Comparison of ENCODE assay signal across 8 mouse cellular contexts in genomic region chr2:131160671-131161111, GRCm38 (mm10). TPM values are rescaled to one million over a fixed set of nuclear protein-coding genes. Genes with fewer than 3 reads are reported as not detected.
DNase-seq lines count a peak whose midpoint lies in the region; ATAC-seq and TF ChIP-seq lines count a peak whose summit lies in the region.

No protein-coding gene starts in this region.

- H3K9ac ChIP-seq in MEL (ENCODE audit: control insufficient read depth, low read depth, low read length, poor library complexity, severe bottlenecking), result peak overlapping the region; percentile 73
- H3K9ac ChIP-seq in forebrain, embryonic 12.5 days, result peak overlapping the region; percentile 68
- H3K9ac ChIP-seq in intestine, postnatal 0 days (ENCODE audit: low read depth, low read length), result peak overlapping the region; percentile 59
- peak overlapping the region; percentile 80 for H3K9ac ChIP-seq in lung, embryonic 14.5 days

- no peak for TF ChIP-seq EP300 in MEL (IDR thresholded peaks at IDR 0.05; ENCODE audit: low read depth in 1 of 2, low read length in 2 of 2)

- H3K27ac ChIP-seq in MEL (ENCODE audit: control insufficient read depth, low read depth, low read length), result peak overlapping the region; percentile 30
- H3K27ac ChIP-seq in forebrain, embryonic 12.5 days, result peak overlapping the region; percentile 97
- H3K27ac ChIP-seq in intestine, postnatal 0 days (ENCODE audit: low read depth, low read length), result peak overlapping the region; percentile 86
- H3K27ac ChIP-seq in lung, embryonic 14.5 days (ENCODE audit: low read depth), result peak overlapping the region; percentile 92

- H3K36me3 ChIP-seq in MEL (ENCODE audit: control insufficient read depth in 1 of 2, insufficient read depth in 2 of 2, low read length in 2 of 2), result no peaks in the 10 kb centered on the region; a peak in 1 of 4 replicates
- H3K36me3 ChIP-seq in forebrain, embryonic 12.5 days (replicated peaks), result no peaks in the 10 kb centered on the region
- H3K36me3 ChIP-seq in intestine, postnatal 0 days (ENCODE audit: control insufficient read depth, insufficient read depth), result no peaks in the 10 kb centered on the region
- no peaks in the 10 kb centered on the region for H3K36me3 ChIP-seq in lung, embryonic 14.5 days (ENCODE audit: insufficient read depth)

- no peak; the same call in 1 of the 2 replicates for ATAC-seq in forebrain, embryonic 12.5 days (ENCODE audit: low FRiP score)
- no peak for ATAC-seq in intestine, postnatal 0 days
- ATAC-seq in lung, embryonic 14.5 days (ENCODE audit: insufficient read depth), result peak; percentile 8

- WGBS in forebrain, embryonic 12.5 days, result under 1% methylated on average over 17 of the region's 17 CpGs
- WGBS in intestine, postnatal 0 days, result under 1% methylated on average over 17 of the region's 17 CpGs
- under 1% methylated on average over 17 of the region's 17 CpGs for WGBS in lung, embryonic 14.5 days

- TF ChIP-seq RAD21 in MEL (IDR thresholded peaks at IDR 0.05; ENCODE audit: low read depth, low read length), result peak; percentile 40

- peaks cover 0 to 4% of the 10 kb centered on the region in 2 experiments; a peak in 1 of 4 replicates for H3K4me1 ChIP-seq in MEL (ENCODE audit: control insufficient read depth in 1 of 2, insufficient read depth in 2 of 2, low read length in 2 of 2)
- peaks cover 39% of the 10 kb centered on the region for H3K4me1 ChIP-seq in forebrain, embryonic 12.5 days
- H3K4me1 ChIP-seq in intestine, postnatal 0 days (replicated peaks; ENCODE audit: control insufficient read depth, insufficient read depth, low read length), result no peaks in the 10 kb centered on the region; the same call in none of the 2 replicates
- 0 out of 2 replicates have a peak, but pooled peaks cover 3% of the 10 kb centered on the region for H3K4me1 ChIP-seq in lung, embryonic 14.5 days (ENCODE audit: insufficient read depth)

- H3K79me2 ChIP-seq in MEL (ENCODE audit: control insufficient read depth, insufficient read depth, low read length, poor library complexity), result peaks cover 6% of the 10 kb centered on the region

- no peak for TF ChIP-seq POLR2A in MEL (IDR thresholded peaks at IDR 0.05; ENCODE audit: control insufficient read depth in 1 of 2, insufficient read depth in 1 of 2, low read depth in 1 of 2, low read length in 2 of 2, poor library complexity in 1 of 2)

- no peaks in the 10 kb centered on the region for H3K27me3 ChIP-seq in MEL (ENCODE audit: control insufficient read depth in 1 of 2, insufficient read depth in 2 of 2, low read length in 2 of 2)
- H3K27me3 ChIP-seq in forebrain, embryonic 12.5 days, result no peaks in the 10 kb centered on the region
- no peaks in the 10 kb centered on the region for H3K27me3 ChIP-seq in intestine, postnatal 0 days (replicated peaks; ENCODE audit: control insufficient read depth, insufficient read depth, low read length)
- H3K27me3 ChIP-seq in lung, embryonic 14.5 days (ENCODE audit: insufficient read depth, low read length), result no peaks in the 10 kb centered on the region

- H3K9me3 ChIP-seq in MEL (replicated peaks; ENCODE audit: insufficient read depth, low read length), result no peaks in the 10 kb centered on the region
- H3K9me3 ChIP-seq in forebrain, embryonic 12.5 days, result no peaks in the 10 kb centered on the region
- H3K9me3 ChIP-seq in intestine, postnatal 0 days (ENCODE audit: control insufficient read depth), result no peaks in the 10 kb centered on the region
- no peaks in the 10 kb centered on the region for H3K9me3 ChIP-seq in lung, embryonic 14.5 days (ENCODE audit: low read depth, low read length)

- DNase-seq in adrenal gland, adult (ENCODE audit: inconsistent age in 2 of 2, low spot score in 1 of 2), result peak; percentile 45 to 85
- no peak for DNase-seq in adrenal gland, postnatal 14 days
- peak; percentile 65 for DNase-seq in MEL (ENCODE audit: low read depth, low spot score)
- peak; percentile 85 for DNase-seq in lung, embryonic 14.5 days
- peak; percentile 30 for DNase-seq in skeletal muscle tissue, adult 2 months (ENCODE audit: low read depth, low spot score)
- DNase-seq in thymus, adult 18-20 months, result no peak

- H3K4me2 ChIP-seq in forebrain, embryonic 12.5 days, result peak overlapping the region; percentile 79
- H3K4me2 ChIP-seq in intestine, postnatal 0 days (replicated peaks; ENCODE audit: low read depth), result peak overlapping the region; percentile 96
- H3K4me2 ChIP-seq in lung, embryonic 14.5 days, result peak overlapping the region; percentile 99

- H3K4me3 ChIP-seq in MEL (ENCODE audit: control insufficient read depth in 1 of 2, insufficient read depth in 1 of 2, low read depth in 2 of 2, low read length in 2 of 2), result peak overlapping the region; percentile 62 to 69
- H3K4me3 ChIP-seq in forebrain, embryonic 12.5 days (replicated peaks), result peak overlapping the region; percentile 65
- H3K4me3 ChIP-seq in intestine, postnatal 0 days (ENCODE audit: low read depth, low read length), result peak overlapping the region; percentile 70
- H3K4me3 ChIP-seq in lung, embryonic 14.5 days (ENCODE audit: low read depth, low read length), result peak overlapping the region; percentile 75

- peak in 1 of 3 experiments; percentile 43; a peak in 2 of 6 replicates for TF ChIP-seq CTCF in MEL (IDR thresholded peaks at IDR 0.05 in 2 of 3, conservative IDR thresholded peaks at IDR 0.05 in 1 of 3; ENCODE audit: control insufficient read depth in 1 of 3, insufficient read depth in 1 of 3, low read depth in 2 of 3, low read length in 3 of 3, poor library complexity in 1 of 3, severe bottlenecking in 1 of 3)
- peak; percentile 63 for TF ChIP-seq CTCF in intestine, postnatal 0 days (IDR thresholded peaks at IDR 0.05; ENCODE audit: low read depth)
- TF ChIP-seq CTCF in lung, embryonic 14.5 days (IDR thresholded peaks at IDR 0.05; ENCODE audit: low read depth), result peak; percentile 35; the same call in 1 of the 2 replicates

TF ChIP-seq in MEL, 35 proteins besides CTCF, POLR2A, EP300 and RAD21:
- TF ChIP-seq GATA1 (IDR thresholded peaks at IDR 0.05; ENCODE audit: low read depth, low read length), result no peak
- peak; percentile 12; the same call in 1 of the 2 replicates for TF ChIP-seq BHLHE40 (IDR thresholded peaks at IDR 0.05; ENCODE audit: borderline replicate concordance, low read depth, low read length)
- peak; percentile 47 for TF ChIP-seq SMC3 (IDR thresholded peaks at IDR 0.05; ENCODE audit: low read depth, low read length)
- TF ChIP-seq JUND (IDR thresholded peaks at IDR 0.05; ENCODE audit: low read depth, low read length), result no peak
- TF ChIP-seq SIN3A (IDR thresholded peaks at IDR 0.05; ENCODE audit: low read length), result 0 out of 2 replicates have a peak, but pooled peaks have one; percentile 2
- TF ChIP-seq CHD2 (IDR thresholded peaks at IDR 0.05; ENCODE audit: low read length), result no peak
- TF ChIP-seq ZC3H11A (IDR thresholded peaks at IDR 0.05; ENCODE audit: low read depth, low read length), result peak; percentile 38; the same call in 1 of the 2 replicates
- TF ChIP-seq CHD1 (IDR thresholded peaks at IDR 0.05; ENCODE audit: low read depth, low read length), result 0 out of 2 replicates have a peak, but pooled peaks have one; percentile 32

RNA-seq across cellular contexts. Expression of gene 1700037H04Rik, which starts 0.8 kb away (rescaled TPM):
- total RNA-seq in adrenal gland, postnatal 14 days (2021), result 69.4 and 79.8 TPM in 2 replicates
- 38.2 and 45.5 TPM in 2 replicates for total RNA-seq in MEL (2012; rRNA removed)
- polyA plus RNA-seq in MEL (2012; ENCODE audit: insufficient read depth in 1 of 2, insufficient read length in 2 of 2, low read depth in 1 of 2, low replicate concordance in 2 of 2, missing spikeins in 1 of 2), result 10 to 100 TPM in 1 of 2 experiments, not detected in 1; 72.6 TPM
- 104 TPM in 2 replicates for polyA plus RNA-seq in forebrain, embryonic 12.5 days (2016; fragmentation: Nextera tagmentation; extraction: Ambion mirVana)
- polyA plus RNA-seq in intestine, postnatal 0 days (2015; fragmentation: Nextera tagmentation; extraction: Ambion mirVana), result 145 and 164 TPM in 2 replicates
- 70.6 and 76.1 TPM in 2 replicates for polyA plus RNA-seq in lung, embryonic 14.5 days (2014; fragmentation: Nextera tagmentation; extraction: Ambion mirVana)

RNA-seq across cellular contexts. Expression of gene Cenpb, which starts 19.2 kb away (rescaled TPM):
- 65.6 and 70.4 TPM in 2 replicates for total RNA-seq in adrenal gland, postnatal 14 days (2021)
- 16.1 and 24.3 TPM in 2 replicates for total RNA-seq in MEL (2012; rRNA removed)
- 10 to 100 TPM in 1 of 2 experiments, not detected in 1; 34.9 TPM for polyA plus RNA-seq in MEL (2012; ENCODE audit: insufficient read depth in 1 of 2, insufficient read length in 2 of 2, low read depth in 1 of 2, low replicate concordance in 2 of 2, missing spikeins in 1 of 2)
- polyA plus RNA-seq in forebrain, embryonic 12.5 days (2016; fragmentation: Nextera tagmentation; extraction: Ambion mirVana), result 15.3 and 16.2 TPM in 2 replicates
- 15.9 and 17.4 TPM in 2 replicates for polyA plus RNA-seq in intestine, postnatal 0 days (2015; fragmentation: Nextera tagmentation; extraction: Ambion mirVana)
- 9.3 and 9.7 TPM in 2 replicates for polyA plus RNA-seq in lung, embryonic 14.5 days (2014; fragmentation: Nextera tagmentation; extraction: Ambion mirVana)

RNA-seq across cellular contexts. Expression of gene Cdc25b, which starts 26.1 kb away (rescaled TPM):
- total RNA-seq in adrenal gland, postnatal 14 days (2021), result 16.1 and 17.8 TPM in 2 replicates
- total RNA-seq in MEL (2012; rRNA removed), result 11.8 and 12.6 TPM in 2 replicates
- polyA plus RNA-seq in MEL (2012; ENCODE audit: insufficient read depth in 1 of 2, insufficient read length in 2 of 2, low read depth in 1 of 2, low replicate concordance in 2 of 2, missing spikeins in 1 of 2), result 10 to 100 TPM in 1 of 2 experiments, not detected in 1; 34.5 TPM
- 73.1 and 81.9 TPM in 2 replicates for polyA plus RNA-seq in forebrain, embryonic 12.5 days (2016; fragmentation: Nextera tagmentation; extraction: Ambion mirVana)
- 10.9 and 12.4 TPM in 2 replicates for polyA plus RNA-seq in intestine, postnatal 0 days (2015; fragmentation: Nextera tagmentation; extraction: Ambion mirVana)
- 54.6 and 59.6 TPM in 2 replicates for polyA plus RNA-seq in lung, embryonic 14.5 days (2014; fragmentation: Nextera tagmentation; extraction: Ambion mirVana)

RNA-seq across cellular contexts. Expression of gene Spef1, which starts 26.4 kb away (rescaled TPM):
- total RNA-seq in adrenal gland, postnatal 14 days (2021), result 7.0 and 7.5 TPM in 2 replicates
- total RNA-seq in MEL (2012; rRNA removed), result 0.46 and 1.8 TPM in 2 replicates
- polyA plus RNA-seq in MEL (2012; ENCODE audit: insufficient read depth in 1 of 2, insufficient read length in 2 of 2, low read depth in 1 of 2, low replicate concordance in 2 of 2, missing spikeins in 1 of 2), result 1 to 10 TPM in 1 of 2 experiments, not detected in 1; 1.2 TPM
- 10.2 and 12.1 TPM in 2 replicates for polyA plus RNA-seq in forebrain, embryonic 12.5 days (2016; fragmentation: Nextera tagmentation; extraction: Ambion mirVana)
- 2.0 and 2.1 TPM in 2 replicates for polyA plus RNA-seq in intestine, postnatal 0 days (2015; fragmentation: Nextera tagmentation; extraction: Ambion mirVana)
- polyA plus RNA-seq in lung, embryonic 14.5 days (2014; fragmentation: Nextera tagmentation; extraction: Ambion mirVana), result 4.4 and 5.7 TPM in 2 replicates

RNA-seq across cellular contexts. Expression of gene Gm11037, which starts 27.4 kb away (rescaled TPM):
- total RNA-seq in adrenal gland, postnatal 14 days (2021), result not detected in 2 replicates
- total RNA-seq in MEL (2012; rRNA removed), result not detected in 2 replicates
- not detected for polyA plus RNA-seq in MEL (2012; ENCODE audit: insufficient read depth in 1 of 2, insufficient read length in 2 of 2, low read depth in 1 of 2, low replicate concordance in 2 of 2, missing spikeins in 1 of 2)
- polyA plus RNA-seq in forebrain, embryonic 12.5 days (2016; fragmentation: Nextera tagmentation; extraction: Ambion mirVana), result not detected in 2 replicates
- not detected in 2 replicates for polyA plus RNA-seq in intestine, postnatal 0 days (2015; fragmentation: Nextera tagmentation; extraction: Ambion mirVana)
- not detected in 2 replicates for polyA plus RNA-seq in lung, embryonic 14.5 days (2014; fragmentation: Nextera tagmentation; extraction: Ambion mirVana)

Comparison
In these comparisons a context has a peak if more than half of its experiments do, and no peak if none do; other contexts are left out.
1. DNase-seq: peak in adrenal gland, adult (2 of 2), MEL (single experiment), lung, embryonic 14.5 days (single experiment) and skeletal muscle tissue, adult 2 months (single experiment); none in adrenal gland, postnatal 14 days (single experiment) and thymus, adult 18-20 months (0 of 2).
2. H3K27ac ChIP-seq: peak in every context shown above with its lines; median percentile 97 in forebrain, embryonic 12.5 days; 92 in lung, embryonic 14.5 days; 86 in intestine, postnatal 0 days; 30 in MEL.
3. Peak in every context shown above with its lines, with median percentiles within 50 percentile points of each other: H3K4me3 ChIP-seq, H3K9ac ChIP-seq and H3K4me2 ChIP-seq.